Mouse (Mus musculus) MEL (cell line): ENCODE results near the gene Man1b1. TPM values are rescaled to one million over a fixed set of nuclear protein-coding genes. Genes with fewer than 3 reads are reported as not detected.

Experiments used
- DNase-seq: peaks from one replicate; pipeline ENCODE4 v3.0.0; 2011; ENCODE audit warnings: low read depth, low spot score
- H3K27ac ChIP-seq: 2 replicates; pipeline ENCODE4 v1.5.1; 2012; ENCODE audit warnings: low read depth, mild to moderate bottlenecking, control low read depth, low read length, moderate library complexity; ENCODE audit not compliant: control insufficient read depth
- H3K27me3 ChIP-seq, 2 experiments: fragments of 150-350 bp in 1 of 2; sonication (generic) in 1 of 2; 2 replicates each; pipeline ENCODE4 v1.6.1; 2012; ENCODE audit warnings: low read length in 2 of 2, mild to moderate bottlenecking in 2 of 2, improper control_type of control experiment in 1 of 2, moderate library complexity in 1 of 2; ENCODE audit not compliant: insufficient read depth in 2 of 2, control insufficient read depth in 1 of 2
- H3K36me3 ChIP-seq, 2 experiments: 2 replicates each; pipeline ENCODE4 v1.6.1; 2012 to 2014; ENCODE audit warnings: low read length in 2 of 2, improper control_type of control experiment in 1 of 2, inconsistent platforms in 1 of 2, mild to moderate bottlenecking in 1 of 2; ENCODE audit not compliant: insufficient read depth in 2 of 2, control insufficient read depth in 1 of 2
- H3K4me1 ChIP-seq, 2 experiments: fragments of 150-350 bp in 1 of 2; sonication (generic) in 1 of 2; 2 replicates each; pipeline ENCODE4 v1.6.1; 2012; ENCODE audit warnings: low read length in 2 of 2, improper control_type of control experiment in 1 of 2, mild to moderate bottlenecking in 1 of 2; ENCODE audit not compliant: insufficient read depth in 2 of 2, control insufficient read depth in 1 of 2
- H3K4me3 ChIP-seq, 2 experiments: fragments of 150-350 bp in 1 of 2; sonication (generic) in 1 of 2; 2 replicates each; pipeline ENCODE4 v1.5.1; 2012; ENCODE audit warnings: low read depth in 2 of 2, low read length in 2 of 2, mild to moderate bottlenecking in 2 of 2, moderate library complexity in 2 of 2, control low read depth in 1 of 2, improper control_type of control experiment in 1 of 2; ENCODE audit not compliant: control insufficient read depth in 1 of 2, insufficient read depth in 1 of 2
- H3K79me2 ChIP-seq: 2 replicates; pipeline ENCODE4 v1.6.1; 2012; ENCODE audit warnings: mild to moderate bottlenecking, low read length, moderate library complexity; ENCODE audit not compliant: control insufficient read depth, poor library complexity, insufficient read depth
- H3K9ac ChIP-seq: 2 replicates; pipeline ENCODE4 v1.6.1; 2012; ENCODE audit warnings: low read depth, mild to moderate bottlenecking, control low read depth, low read length, moderate library complexity; ENCODE audit not compliant: control insufficient read depth, poor library complexity, severe bottlenecking
- H3K9me3 ChIP-seq: fragments of 150-350 bp; sonication (generic); replicated peaks from 2 replicates; pipeline ENCODE4 v1.6.1; 2012; ENCODE audit warnings: mild to moderate bottlenecking, low read length, improper control_type of control experiment, moderate library complexity; ENCODE audit not compliant: insufficient read depth
- CTCF ChIP-seq, 3 experiments: IDR thresholded peaks in 2 of 3; conservative IDR thresholded peaks in 1 of 3; 2 replicates each; pipeline ENCODE4 v1.5.1; 2011 to 2012; ENCODE audit warnings: low read length in 3 of 3, low read depth in 2 of 3, mild to moderate bottlenecking in 2 of 3, improper control_type of control experiment in 1 of 3, inconsistent platforms in 1 of 3, mixed read lengths in 1 of 3, moderate library complexity in 1 of 3; ENCODE audit not compliant: control insufficient read depth in 1 of 3, insufficient read depth in 1 of 3, poor library complexity in 1 of 3, severe bottlenecking in 1 of 3
- GABPA ChIP-seq: IDR thresholded peaks from 2 replicates; pipeline ENCODE4 v1.6.1; 2012; ENCODE audit warnings: low read depth, mild to moderate bottlenecking, inconsistent platforms, low read length, improper control_type of control experiment, moderate library complexity
- JUND ChIP-seq: IDR thresholded peaks from 2 replicates; pipeline ENCODE4 v1.6.1; 2011; ENCODE audit warnings: low read depth, mild to moderate bottlenecking, improper control_type of control experiment, low read length
- MXI1 ChIP-seq: IDR thresholded peaks from 2 replicates; pipeline ENCODE4 v1.6.1; 2011; ENCODE audit warnings: mild to moderate bottlenecking, low read depth, low read length, improper control_type of control experiment
- MYC ChIP-seq: IDR thresholded peaks from 2 replicates; pipeline ENCODE4 v1.6.1; 2011; ENCODE audit warnings: low read depth, mild to moderate bottlenecking, low read length, improper control_type of control experiment, moderate library complexity
- POLR2A ChIP-seq, 2 experiments: IDR thresholded peaks; 2 replicates each; pipeline ENCODE4 v1.6.1; 2011 to 2012; ENCODE audit warnings: low read length in 2 of 2, mild to moderate bottlenecking in 2 of 2, control low read depth in 1 of 2, improper control_type of control experiment in 1 of 2, low read depth in 1 of 2, moderate library complexity in 1 of 2; ENCODE audit not compliant: control insufficient read depth in 1 of 2, insufficient read depth in 1 of 2, poor library complexity in 1 of 2
- SIN3A ChIP-seq: IDR thresholded peaks from 2 replicates; pipeline ENCODE4 v1.6.1; 2012; ENCODE audit warnings: low read length, improper control_type of control experiment, inconsistent platforms
- TCF12 ChIP-seq: IDR thresholded peaks from 2 replicates; pipeline ENCODE4 v1.6.1; 2014; ENCODE audit warnings: low read depth, mild to moderate bottlenecking, inconsistent platforms, low read length, improper control_type of control experiment, moderate library complexity
- UBTF ChIP-seq: IDR thresholded peaks from 2 replicates; pipeline ENCODE4 v1.6.1; 2012; ENCODE audit warnings: low read depth, mild to moderate bottlenecking, inconsistent platforms, low read length, improper control_type of control experiment, moderate library complexity, borderline replicate concordance; ENCODE audit not compliant: insufficient read depth
- ZC3H11A ChIP-seq: IDR thresholded peaks from 2 replicates; pipeline ENCODE4 v1.6.1; 2012; ENCODE audit warnings: low read depth, mild to moderate bottlenecking, inconsistent platforms, low read length, improper control_type of control experiment
- polyA plus RNA-seq, 2 experiments: library from polyadenylated mRNA; stranded (reverse) in 1 of 2; unstranded in 1 of 2; fragments of >175 nt in 1 of 2; fragments of >200 nt in 1 of 2; gene quantifications; 2 replicates each; pipeline versions ENCODE4 v1.2.1 to v1.2.4; 2012; ENCODE audit warnings: low replicate concordance in 2 of 2, low read depth in 1 of 2; ENCODE audit not compliant: insufficient read length in 2 of 2, insufficient read depth in 1 of 2, missing spikeins in 1 of 2
- total RNA-seq: library from RNA; depleted of rRNA; stranded (reverse); fragments of 300-350 nt; gene quantifications from 2 replicates; pipeline ENCODE4 v1.2.3, GENCODE M21; 2012

Man1b1 gene
- total and polyA plus RNA-seq, 3 experiments = 49.6 to 50.1 TPM; not detected in 1

- no peaks in the 10 kb centered on the region for H3K9me3 ChIP-seq
- no peak overlapping the region for H3K4me3 ChIP-seq
- peaks cover 4 to 6% of the 10 kb centered on the region in 2 experiments; a peak in 3 of 4 replicates for H3K27me3 ChIP-seq
- H3K79me2 ChIP-seq = no peaks in the 10 kb centered on the region
- no peaks in the 10 kb centered on the region for H3K4me1 ChIP-seq
- H3K36me3 ChIP-seq = no peaks in the 10 kb centered on the region
- no peak for DNase-seq
- TF ChIP-seq UBTF (no peak), MYC (no peak), SIN3A (no peak), CTCF (IDR thresholded peaks at IDR 0.05 in 2 of 3, conservative IDR thresholded peaks at IDR 0.05 in 1 of 3; ENCODE audit: control insufficient read depth in 1 of 3, insufficient read depth in 1 of 3, low read depth in 2 of 3, low read length in 3 of 3, poor library complexity in 1 of 3, severe bottlenecking in 1 of 3) (no peak), GABPA (no peak), TCF12 (no peak), MXI1 (no peak)
- H3K27ac ChIP-seq = no peak overlapping the region
- H3K9ac ChIP-seq = no peak overlapping the region
Measured at GRCm38 (mm10) chr2:25394281-25395221, 62.4 kb downstream of the Man1b1 start.

GRCm38 (mm10) chr2:25395721-25396596, 63.8 kb downstream of the Man1b1 start, which contains the start of gene Entpd2:
Gene Entpd2 (plus strand): TSS chr2:25395874.
- no peak within 1 kb of the TSS for H3K27ac ChIP-seq
- peak in 1 of 2 experiments; percentile 22; a peak in 1 of 4 replicates for TF ChIP-seq POLR2A (IDR thresholded peaks at IDR 0.05; ENCODE audit: control insufficient read depth in 1 of 2, insufficient read depth in 1 of 2, low read depth in 1 of 2, low read length in 2 of 2, poor library complexity in 1 of 2)
- no peak for TF ChIP-seq JUND
- no peak within 1 kb of the TSS for H3K9ac ChIP-seq
- no peaks in the 10 kb centered on the region for H3K36me3 ChIP-seq
- H3K27me3 ChIP-seq = peaks cover 4 to 6% of the 10 kb centered on the region in 2 experiments; a peak in 3 of 4 replicates
- H3K4me3 ChIP-seq = no peak within 1 kb of the TSS
- DNase-seq = no peak
- H3K4me1 ChIP-seq = no peaks in the 10 kb centered on the region
- H3K79me2 ChIP-seq = no peaks in the 10 kb centered on the region
- H3K9me3 ChIP-seq = no peaks in the 10 kb centered on the region

GRCm38 (mm10) chr2:25396597-25396983, 64.5 kb downstream of the Man1b1 start:
- no peaks in the 10 kb centered on the region for H3K36me3 ChIP-seq
- peaks cover 4 to 6% of the 10 kb centered on the region in 2 experiments; a peak in 3 of 4 replicates for H3K27me3 ChIP-seq
- no peaks in the 10 kb centered on the region for H3K79me2 ChIP-seq
- no peaks in the 10 kb centered on the region for H3K4me1 ChIP-seq
- TF ChIP-seq ZC3H11A = no peak
- H3K9me3 ChIP-seq = no peaks in the 10 kb centered on the region
- DNase-seq = no peak
- H3K4me3 ChIP-seq = no peak overlapping the region
- H3K27ac ChIP-seq = no peak overlapping the region
- H3K9ac ChIP-seq = no peak overlapping the region
